Mouse (Mus musculus) hematopoietic stem cell, adult 5-6 weeks (primary cell): Measurements from ENCODE around the gene Iqcn. TPM values are rescaled to one million over a fixed set of nuclear protein-coding genes. Genes with fewer than 3 reads are reported as not detected.

Source experiments
- ATAC-seq, 2 experiments: fragments of 125-278 bp in 1 of 2; replicated peaks in 1 of 2; 2 replicates each; pipeline ENCODE4 v1.8.0; 2016 to 2017; ENCODE audit warnings: inconsistent platforms in 2 of 2, mild to moderate bottlenecking in 2 of 2, moderate number of reproducible peaks in 2 of 2, low read depth in 1 of 2, moderate TSS enrichment in 1 of 2; ENCODE audit not compliant: low FRiP score in 2 of 2, poor library complexity in 2 of 2, severe bottlenecking in 2 of 2, insufficient read depth in 1 of 2, low TSS enrichment in 1 of 2
- total RNA-seq: library from RNA; stranded (forward); fragments of 172-1452, 232-1000 nt; gene quantifications from 2 replicates; pipeline ENCODE4 v1.2.3, GENCODE M21; 2017

Gene Iqcn
- total RNA-seq, 1 experiment from 2014 or later = 0.25 TPM

- ATAC-seq = no peak
These were observed 54.5 kb downstream of the Iqcn start for GRCm38 (mm10) chr8:70757523-70758307.

GRCm38 (mm10) chr8:70758308-70758615, 55.0 kb downstream of the Iqcn start:
- ATAC-seq = no peak

- ATAC-seq = no peak
These were observed 55.6 kb downstream of the Iqcn start for GRCm38 (mm10) chr8:70758616-70759561.

- ATAC-seq = no peak
These were observed 57.1 kb downstream of the Iqcn start for GRCm38 (mm10) chr8:70760350-70760749.

GRCm38 (mm10) chr8:70760775-70761406, 57.6 kb downstream of the Iqcn start, which contains the start of gene Mpv17l2:
TSS of gene Mpv17l2 (minus strand) at chr8:70760946.
- ATAC-seq = peak; percentile 87 to 96

- no peak for ATAC-seq
These were observed 58.9 kb downstream of the Iqcn start for GRCm38 (mm10) chr8:70762118-70762517.

GRCm38 (mm10) chr8:70763354-70763753, 60.1 kb downstream of the Iqcn start:
- no peak for ATAC-seq

- no peak for ATAC-seq
These were observed 60.8 kb downstream of the Iqcn start for GRCm38 (mm10) chr8:70764026-70764425.

- no peak for ATAC-seq
These were observed 61.4 kb downstream of the Iqcn start for GRCm38 (mm10) chr8:70764676-70765075.

GRCm38 (mm10) chr8:70765329-70765728, 62.1 kb downstream of the Iqcn start:
- no peak for ATAC-seq

GRCm38 (mm10) chr8:70765838-70766570, 62.7 kb downstream of the Iqcn start:
- ATAC-seq = peak in 1 of 2 experiments; percentile 5; a peak in 1 of 4 replicates

- ATAC-seq = peak in 1 of 2 experiments; percentile 23; a peak in 1 of 4 replicates
These were observed 63.5 kb downstream of the Iqcn start for GRCm38 (mm10) chr8:70766571-70767440.

Other genes starting within 250 kb of the Iqcn start
- 7.8 and 7.9 TPM in 2 replicates for gene Klhl26, start 226.5 kb upstream of the Iqcn start, total RNA-seq
- gene Tmem59l, start 216.1 kb upstream of the Iqcn start, total RNA-seq = 0.20 TPM in 1 of 2 replicates, not detected in the other
- not detected in 2 replicates for gene Crlf1, start 210.3 kb upstream of the Iqcn start, total RNA-seq
- gene Rex1bd, start 196.7 kb upstream of the Iqcn start, total RNA-seq = 32.8 and 38.3 TPM in 2 replicates
- gene Uba52, start 192.7 kb upstream of the Iqcn start, total RNA-seq = 2,498 and 4,881 TPM in 2 replicates
- gene Fkbp8, start 175.7 kb upstream of the Iqcn start, total RNA-seq = 112 and 114 TPM in 2 replicates
- gene Kxd1, start 175.5 kb upstream of the Iqcn start, total RNA-seq = 66.1 and 70.0 TPM in 2 replicates
- 9.2 and 14.3 TPM in 2 replicates for gene Ell, start 164.0 kb upstream of the Iqcn start, total RNA-seq
- gene Isyna1, start 109.1 kb upstream of the Iqcn start, total RNA-seq = 20.4 and 26.0 TPM in 2 replicates
- 24.8 and 88.6 TPM in 2 replicates for gene Ssbp4, start 94.6 kb upstream of the Iqcn start, total RNA-seq
- gene Lrrc25, start 87.3 kb upstream of the Iqcn start, total RNA-seq = 1.7 and 2.3 TPM in 2 replicates
- 1.7 TPM in 1 of 2 replicates, not detected in the other for gene Gdf15, start 71.0 kb upstream of the Iqcn start, total RNA-seq
- 5.5 and 8.2 TPM in 2 replicates for gene Pgpep1, start 43.1 kb upstream of the Iqcn start, total RNA-seq
- 156 and 163 TPM in 2 replicates for gene Lsm4, start 30.2 kb upstream of the Iqcn start, total RNA-seq
- 83.4 and 89.4 TPM in 2 replicates for gene Jund, start 4.5 kb upstream of the Iqcn start, total RNA-seq
- gene Gm3336, start 15.1 kb downstream of the Iqcn start, total RNA-seq = not detected in 2 replicates
- 0.56 and 1.0 TPM in 2 replicates for gene Pde4c, start 20.3 kb downstream of the Iqcn start, total RNA-seq
- 2.6 and 3.6 TPM in 2 replicates for gene Rab3a, start 51.2 kb downstream of the Iqcn start, total RNA-seq
- gene Mpv17l2, start 57.5 kb downstream of the Iqcn start, total RNA-seq = 7.0 and 7.1 TPM in 2 replicates
- 13.3 and 15.0 TPM in 2 replicates for gene Pik3r2, start 73.3 kb downstream of the Iqcn start, total RNA-seq
- 14.4 and 28.0 TPM in 2 replicates for gene Mast3, start 101.6 kb downstream of the Iqcn start, total RNA-seq
- 6.1 and 9.8 TPM in 2 replicates for gene Il12rb1, start 105.0 kb downstream of the Iqcn start, total RNA-seq
- gene Arrdc2, start 136.3 kb downstream of the Iqcn start, total RNA-seq = 8.6 and 8.8 TPM in 2 replicates
- 0.56 and 1.5 TPM in 2 replicates for gene Kcnn1, start 159.8 kb downstream of the Iqcn start, total RNA-seq
- gene Ccdc124, start 170.5 kb downstream of the Iqcn start, total RNA-seq = 18.0 and 20.1 TPM in 2 replicates
- gene Slc5a5, start 189.3 kb downstream of the Iqcn start, total RNA-seq = not detected in 2 replicates
- 2,300 and 3,111 TPM in 2 replicates for gene Rpl18a, start 194.0 kb downstream of the Iqcn start, total RNA-seq
- gene Map1s, start 202.5 kb downstream of the Iqcn start, total RNA-seq = 11.9 and 13.0 TPM in 2 replicates